Mouse (Mus musculus): ENCODE results near the gene Dlg2. TPM values are rescaled to one million over a fixed set of nuclear protein-coding genes. Genes with fewer than 3 reads are reported as not detected.

Gene Dlg2
- polyA plus RNA-seq, 1 experiment from 2014 or later: 0.87 TPM

DNA sequence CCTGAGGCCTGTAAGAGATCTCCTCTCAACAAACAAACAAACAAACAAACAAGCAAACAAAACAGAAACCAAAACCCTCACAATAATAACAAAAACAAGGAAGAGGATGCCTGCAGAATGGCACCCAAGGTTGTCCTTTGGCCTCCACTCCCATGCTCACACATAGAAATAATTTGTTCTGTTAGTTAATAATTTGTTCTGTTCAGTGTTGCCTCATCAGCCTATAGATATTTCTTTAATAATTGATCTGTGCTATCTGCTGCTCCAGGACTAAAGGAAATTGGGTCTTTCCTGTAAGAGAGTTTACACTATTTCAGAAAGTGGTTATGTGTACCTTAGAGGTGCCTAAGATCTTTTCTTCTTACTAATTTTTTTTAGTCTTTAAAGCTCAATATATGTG lies 1741.7 kb downstream of the Dlg2 start:
- Histone ChIP-seq H3K9me3 (replicated peaks; ENCODE audit: low read length) (no peaks in the 10 kb centered on the region), H3K9ac (ENCODE audit: low read depth, low read length) (no peak overlapping the region), H3K27ac (no peak overlapping the region), H3K36me3 (ENCODE audit: insufficient read depth, low read length) (no peaks in the 10 kb centered on the region), H3K4me1 (replicated peaks; ENCODE audit: insufficient read depth, low read length) (no peaks in the 10 kb centered on the region), H3K4me2 (ENCODE audit: low read length) (no peak overlapping the region), H3K27me3 (ENCODE audit: insufficient read depth, low read length) (no peaks in the 10 kb centered on the region), H3K4me3 (replicated peaks; ENCODE audit: low read depth, low read length) (no peak overlapping the region)
- no peak for DNase-seq (ENCODE audit: low spot score)
- ATAC-seq (replicated peaks; ENCODE audit: low FRiP score, low read depth): no peak
- TF ChIP-seq CTCF (IDR thresholded peaks at IDR 0.05; ENCODE audit: low read depth): no peak

DNA sequence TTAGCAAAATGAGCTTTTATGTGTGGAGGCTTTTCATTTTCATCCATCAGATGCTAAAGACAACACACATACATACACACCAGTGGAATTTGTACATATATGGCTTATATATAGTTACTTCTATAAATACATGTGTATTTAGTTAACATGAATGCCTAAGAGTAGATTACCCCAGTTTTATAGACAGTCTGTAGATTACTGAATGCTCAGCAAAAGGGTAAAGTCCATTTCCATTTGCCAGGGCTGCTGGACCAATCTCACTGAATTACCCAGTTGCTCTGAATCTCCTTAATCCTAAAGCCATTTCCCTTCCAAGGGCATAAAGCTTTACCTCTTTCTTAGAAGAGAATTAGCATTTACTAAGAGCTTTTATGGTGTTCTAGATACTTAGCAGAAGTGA lies 1744.1 kb downstream of the Dlg2 start:
- no peaks in the 10 kb centered on the region for H3K4me1 ChIP-seq (replicated peaks; ENCODE audit: insufficient read depth, low read length)
- H3K36me3 ChIP-seq (ENCODE audit: insufficient read depth, low read length): no peaks in the 10 kb centered on the region
- no peak overlapping the region for H3K4me2 ChIP-seq (ENCODE audit: low read length)
- no peak for DNase-seq (ENCODE audit: low spot score)
- H3K27me3 ChIP-seq (ENCODE audit: insufficient read depth, low read length): no peaks in the 10 kb centered on the region
- no peak for ATAC-seq (replicated peaks; ENCODE audit: low FRiP score, low read depth)
- H3K4me3 ChIP-seq (replicated peaks; ENCODE audit: low read depth, low read length): no peak overlapping the region
- H3K27ac ChIP-seq: no peak overlapping the region
- H3K9ac ChIP-seq (ENCODE audit: low read depth, low read length): no peak overlapping the region
- H3K9me3 ChIP-seq (replicated peaks; ENCODE audit: low read length): no peaks in the 10 kb centered on the region
- TF ChIP-seq CTCF (IDR thresholded peaks at IDR 0.05; ENCODE audit: low read depth): no peak

DNA sequence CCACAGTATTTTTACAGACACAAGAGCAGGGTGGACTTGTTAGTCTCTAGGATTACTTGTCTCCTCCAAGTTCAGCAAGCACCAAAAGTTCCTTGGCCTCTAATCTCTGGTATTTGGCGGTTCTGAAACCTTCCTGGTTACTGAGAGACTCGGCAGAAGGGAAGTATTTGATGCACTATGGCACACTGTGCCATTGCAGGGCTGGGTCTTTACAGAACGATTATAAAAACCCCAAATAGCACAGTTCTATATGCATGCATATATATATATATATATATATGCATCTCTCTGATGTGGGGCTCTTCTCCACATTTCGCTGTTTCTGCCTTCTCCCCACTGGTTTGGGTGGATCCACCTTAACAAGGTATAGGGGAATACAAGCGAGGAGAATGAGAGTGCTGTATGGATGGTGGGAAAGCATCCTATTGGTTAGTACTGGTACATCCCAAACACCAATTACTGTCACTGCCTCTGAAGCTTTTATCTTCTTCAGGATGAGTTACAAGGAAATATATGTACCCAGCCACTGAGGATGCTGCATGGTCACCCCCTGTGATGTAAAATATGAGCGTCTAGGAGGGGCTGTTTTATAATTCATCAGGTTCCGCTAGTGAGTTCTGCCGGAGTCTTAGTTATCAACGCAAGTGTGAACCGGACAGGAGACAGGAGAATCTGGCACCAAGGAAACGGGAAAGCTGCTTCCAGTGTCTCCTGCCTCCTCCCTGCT lies 1758.2 kb downstream of the Dlg2 start:
- no peak overlapping the region for H3K4me3 ChIP-seq (replicated peaks; ENCODE audit: low read depth, low read length)
- no peak for TF ChIP-seq CTCF (IDR thresholded peaks at IDR 0.05; ENCODE audit: low read depth)
- no peak overlapping the region for H3K27ac ChIP-seq
- no peaks in the 10 kb centered on the region for H3K36me3 ChIP-seq (ENCODE audit: insufficient read depth, low read length)
- peak overlapping the region; percentile 38; the same call in 1 of the 2 replicates for H3K4me2 ChIP-seq (ENCODE audit: low read length)
- H3K9me3 ChIP-seq (replicated peaks; ENCODE audit: low read length): no peaks in the 10 kb centered on the region
- no peaks in the 10 kb centered on the region for H3K27me3 ChIP-seq (ENCODE audit: insufficient read depth, low read length)
- no peaks in the 10 kb centered on the region for H3K4me1 ChIP-seq (replicated peaks; ENCODE audit: insufficient read depth, low read length)
- DNase-seq (ENCODE audit: low spot score) (no peak), ATAC-seq (replicated peaks; ENCODE audit: low FRiP score, low read depth) (no peak)
- no peak overlapping the region for H3K9ac ChIP-seq (ENCODE audit: low read depth, low read length)
- WGBS: 50% methylated on average over 11 of the region's 11 CpGs

DNA sequence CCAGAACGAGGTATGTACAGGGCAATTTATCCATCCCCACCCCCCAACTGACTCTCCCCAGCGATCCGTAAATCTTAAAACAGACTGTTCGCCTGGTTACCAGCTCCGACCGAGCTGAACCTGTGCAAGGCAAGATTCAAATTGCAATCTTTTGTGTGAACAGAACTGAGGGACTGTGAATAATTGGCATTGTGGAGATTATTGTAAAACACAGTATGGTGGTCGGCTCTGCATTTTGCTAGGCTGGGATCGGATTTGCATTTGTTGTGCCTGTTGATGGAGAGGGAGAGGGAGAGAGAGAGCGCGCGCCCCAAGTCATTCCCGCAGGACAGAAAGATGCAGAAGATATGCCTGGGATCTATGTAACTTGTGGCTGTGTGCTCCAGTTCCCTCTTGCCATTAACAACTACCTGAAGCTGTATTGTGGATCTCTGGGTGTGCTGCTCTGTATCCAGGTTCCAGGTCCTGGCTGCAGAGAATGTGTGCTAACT lies 1759.1 kb downstream of the Dlg2 start:
- H3K4me1 ChIP-seq (replicated peaks; ENCODE audit: insufficient read depth, low read length): no peaks in the 10 kb centered on the region
- H3K27me3 ChIP-seq (ENCODE audit: insufficient read depth, low read length): no peaks in the 10 kb centered on the region
- H3K27ac ChIP-seq: no peak overlapping the region
- WGBS: 36% methylated on average over 12 of the region's 12 CpGs
- H3K36me3 ChIP-seq (ENCODE audit: insufficient read depth, low read length): no peaks in the 10 kb centered on the region
- no peak for TF ChIP-seq CTCF (IDR thresholded peaks at IDR 0.05; ENCODE audit: low read depth)
- H3K9ac ChIP-seq (ENCODE audit: low read depth, low read length): no peak overlapping the region
- H3K4me2 ChIP-seq (ENCODE audit: low read length): peak overlapping the region; percentile 38
- ATAC-seq (replicated peaks; ENCODE audit: low FRiP score, low read depth): no peak
- H3K4me3 ChIP-seq (replicated peaks; ENCODE audit: low read depth, low read length): no peak overlapping the region
- DNase-seq (ENCODE audit: low spot score): no peak
- no peaks in the 10 kb centered on the region for H3K9me3 ChIP-seq (replicated peaks; ENCODE audit: low read length)

DNA sequence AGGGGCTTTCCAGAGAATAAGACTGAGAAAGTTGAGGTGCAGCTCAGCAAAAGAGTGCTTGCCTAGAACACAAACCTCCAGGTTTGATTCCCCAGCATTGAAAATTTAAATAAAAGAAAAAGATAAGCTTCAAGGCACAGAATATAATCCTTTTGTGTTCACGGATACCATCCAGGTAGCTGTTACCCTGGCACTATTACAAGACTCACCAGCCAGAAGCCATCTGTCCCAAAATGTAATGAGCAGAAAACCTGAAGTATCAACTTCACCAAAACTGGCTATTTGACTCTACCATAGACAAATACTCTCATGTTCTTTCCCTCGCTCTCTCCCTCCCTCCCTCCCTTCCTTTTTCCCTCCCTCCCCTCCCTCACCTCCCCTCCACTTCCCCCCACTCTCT lies 1764.4 kb downstream of the Dlg2 start:
- no peak for TF ChIP-seq CTCF (IDR thresholded peaks at IDR 0.05; ENCODE audit: low read depth)

DNA sequence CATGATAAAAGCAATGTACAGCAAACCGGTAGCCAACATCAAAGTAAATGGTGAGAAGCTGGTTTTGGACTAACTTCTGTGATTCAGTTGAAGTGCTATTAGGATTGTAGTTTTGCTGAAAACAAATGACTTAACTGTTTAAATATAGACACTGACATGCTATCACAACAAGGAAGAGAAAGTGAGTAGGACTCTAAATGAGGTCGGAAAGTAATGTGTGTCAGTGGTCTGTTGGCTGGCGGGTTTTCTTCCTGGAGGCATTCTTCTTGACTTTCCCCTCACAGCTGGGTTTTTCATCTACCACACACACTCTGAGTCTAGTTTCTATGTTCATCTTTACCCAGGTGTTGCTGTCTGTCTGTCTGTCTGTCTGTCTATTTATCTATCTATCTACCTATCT lies 1771.1 kb downstream of the Dlg2 start:
- H3K4me3 ChIP-seq (replicated peaks; ENCODE audit: low read depth, low read length): no peak overlapping the region
- no peak for DNase-seq (ENCODE audit: low spot score)
- whole genome bisulfite sequencing: 95% methylated on average over 3 of the region's 3 CpGs
- no peaks in the 10 kb centered on the region for H3K9me3 ChIP-seq (replicated peaks; ENCODE audit: low read length)
- no peak for TF ChIP-seq CTCF (IDR thresholded peaks at IDR 0.05; ENCODE audit: low read depth)
- H3K4me2 ChIP-seq (ENCODE audit: low read length): no peak overlapping the region
- no peak overlapping the region for H3K9ac ChIP-seq (ENCODE audit: low read depth, low read length)
- no peak overlapping the region for H3K27ac ChIP-seq
- H3K4me1 ChIP-seq (replicated peaks; ENCODE audit: insufficient read depth, low read length): no peaks in the 10 kb centered on the region
- ATAC-seq (replicated peaks; ENCODE audit: low FRiP score, low read depth): no peak
- no peaks in the 10 kb centered on the region for H3K36me3 ChIP-seq (ENCODE audit: insufficient read depth, low read length)
- no peaks in the 10 kb centered on the region for H3K27me3 ChIP-seq (ENCODE audit: insufficient read depth, low read length)

More for the DNA sequence above, 1764.4 kb downstream of the Dlg2 start:
- no peak overlapping the region for H3K4me3 ChIP-seq (replicated peaks; ENCODE audit: low read depth, low read length)
- H3K27me3 ChIP-seq (ENCODE audit: insufficient read depth, low read length): no peaks in the 10 kb centered on the region
- DNase-seq (ENCODE audit: low spot score) (no peak), ATAC-seq (replicated peaks; ENCODE audit: low FRiP score, low read depth) (no peak)
- H3K4me1 ChIP-seq (replicated peaks; ENCODE audit: insufficient read depth, low read length): no peaks in the 10 kb centered on the region
- no peak overlapping the region for H3K4me2 ChIP-seq (ENCODE audit: low read length)
- H3K9me3 ChIP-seq (replicated peaks; ENCODE audit: low read length): no peaks in the 10 kb centered on the region
- H3K27ac ChIP-seq: no peak overlapping the region
- no peaks in the 10 kb centered on the region for H3K36me3 ChIP-seq (ENCODE audit: insufficient read depth, low read length)
- H3K9ac ChIP-seq (ENCODE audit: low read depth, low read length): no peak overlapping the region
- 81% methylated on average over 2 of the region's 2 CpGs for WGBS

DNA sequence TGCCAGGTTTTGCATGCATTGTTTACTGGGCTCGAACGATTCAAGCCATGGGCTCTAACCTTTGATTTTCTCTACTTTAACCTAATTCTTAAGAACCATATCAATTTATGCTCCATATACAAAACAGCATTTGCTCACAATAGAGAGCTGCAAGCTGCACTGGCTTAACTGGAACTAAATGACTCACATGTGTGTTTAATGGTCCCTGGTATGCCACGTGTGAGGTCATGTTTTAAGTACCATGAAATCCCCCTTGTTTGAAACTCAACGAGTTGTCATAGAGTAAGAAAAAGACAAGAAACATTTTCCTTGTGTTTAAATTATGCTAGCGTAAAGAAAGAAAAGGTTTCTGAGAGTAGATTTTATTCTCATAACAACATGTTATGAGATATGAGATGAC lies 1772.1 kb downstream of the Dlg2 start:
- TF ChIP-seq CTCF (IDR thresholded peaks at IDR 0.05; ENCODE audit: low read depth): no peak
- ATAC-seq (replicated peaks; ENCODE audit: low FRiP score, low read depth): no peak
- Histone ChIP-seq H3K9ac (ENCODE audit: low read depth, low read length) (no peak overlapping the region), H3K4me1 (replicated peaks; ENCODE audit: insufficient read depth, low read length) (no peaks in the 10 kb centered on the region), H3K4me2 (ENCODE audit: low read length) (no peak overlapping the region), H3K4me3 (replicated peaks; ENCODE audit: low read depth, low read length) (no peak overlapping the region), H3K27ac (no peak overlapping the region), H3K36me3 (ENCODE audit: insufficient read depth, low read length) (no peaks in the 10 kb centered on the region), H3K9me3 (replicated peaks; ENCODE audit: low read length) (no peaks in the 10 kb centered on the region), H3K27me3 (ENCODE audit: insufficient read depth, low read length) (no peaks in the 10 kb centered on the region)
- 69% methylated on average over 5 of the region's 5 CpGs for WGBS
- no peak for DNase-seq (ENCODE audit: low spot score)
